Mouse (Mus musculus) E14TG2a.4 (cell line): Measurements from ENCODE around the gene Adgrg5.

Experiments used
- H3K27me3 ChIP-seq: 2 replicates; pipeline ENCODE4 v1.6.1; 2014; ENCODE audit warnings: low read length, control low read depth; ENCODE audit not compliant: insufficient read depth
- H3K36me3 ChIP-seq: 2 replicates; pipeline ENCODE4 v1.6.1; 2014; ENCODE audit warnings: low read length, control low read depth; ENCODE audit not compliant: insufficient read depth
- H3K4me1 ChIP-seq: replicated peaks from 2 replicates; pipeline ENCODE4 v1.6.1; 2014; ENCODE audit warnings: low read depth, low read length, control low read depth
- H3K4me3 ChIP-seq: replicated peaks from 2 replicates; pipeline ENCODE4 v1.5.1; 2014; ENCODE audit warnings: mild to moderate bottlenecking, low read length
- H3K9me3 ChIP-seq: 2 replicates; pipeline ENCODE4 v1.6.1; 2014; ENCODE audit warnings: low read length, control low read depth
- CTCF ChIP-seq: conservative IDR thresholded peaks from 2 replicates; pipeline ENCODE4 v1.5.1; 2014; ENCODE audit warnings: low read length
- NANOG ChIP-seq: IDR thresholded peaks from 2 replicates; pipeline ENCODE4 v1.6.1; 2014; ENCODE audit warnings: borderline replicate concordance, low read length, mixed read lengths
- POU5F1 ChIP-seq: IDR thresholded peaks from 2 replicates; pipeline ENCODE4 v1.6.1; 2014; ENCODE audit warnings: low read length, borderline replicate concordance

The Adgrg5 gene

DNA sequence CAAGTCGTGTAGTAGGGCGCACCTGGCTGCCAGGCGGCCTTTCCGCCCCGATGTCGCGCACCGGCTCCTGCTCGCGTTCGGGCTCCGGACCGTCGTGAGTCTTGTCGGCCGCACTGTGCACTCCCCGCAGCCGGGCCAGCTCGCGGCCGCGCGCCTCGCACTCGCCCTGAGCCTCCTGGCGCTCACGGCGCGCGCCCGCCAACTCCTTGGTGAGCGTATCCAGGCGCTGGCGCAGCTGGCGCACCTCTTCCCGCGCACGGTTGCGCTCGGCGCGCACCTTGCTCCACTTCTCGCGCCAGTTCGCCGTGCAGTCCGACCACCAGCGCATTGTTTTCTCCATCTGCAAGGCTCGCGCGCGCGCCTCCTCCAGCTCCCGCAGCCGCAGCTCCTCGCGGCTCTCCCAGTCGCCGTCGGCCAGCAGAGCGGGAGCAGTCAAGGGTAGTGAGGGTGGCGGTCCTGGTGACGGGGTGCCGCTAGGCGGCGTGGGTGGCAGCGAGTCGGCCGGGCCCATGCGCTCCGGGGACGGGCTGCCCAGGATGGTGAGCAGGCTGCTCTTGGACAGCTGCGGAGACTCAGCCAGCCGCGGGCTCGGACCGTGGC lies 10.3 kb upstream of the Adgrg5 start:
- Histone ChIP-seq H3K27me3 (peaks cover 48% of the 10 kb centered on the region), H3K36me3 (peaks cover 45% of the 10 kb centered on the region), H3K9me3 (no peaks in the 10 kb centered on the region), H3K4me1 (peaks cover 65% of the 10 kb centered on the region), H3K4me3 (peak overlapping the region; percentile 80)
- TF ChIP-seq CTCF (no peak), POU5F1 (no peak), NANOG (no peak)

DNA sequence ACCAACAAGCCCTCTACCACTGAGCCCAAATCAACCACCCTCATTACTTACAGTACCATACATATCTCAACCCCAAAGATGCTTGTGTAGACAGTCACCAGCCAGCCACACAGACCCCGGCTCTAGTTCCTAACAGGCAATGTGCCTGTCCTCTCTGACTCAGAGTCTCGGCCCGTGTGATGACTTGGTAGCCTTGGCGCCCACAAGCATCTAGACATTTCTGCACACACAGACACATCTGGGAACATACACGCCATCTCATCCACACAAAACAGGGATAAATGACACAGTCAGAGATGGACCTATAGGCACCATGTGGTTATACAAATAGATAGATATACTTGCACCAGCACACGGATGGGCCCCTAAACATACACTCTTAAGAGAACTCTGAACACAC lies 9.2 kb upstream of the Adgrg5 start:
- Histone ChIP-seq H3K27me3 (peaks cover 48% of the 10 kb centered on the region), H3K9me3 (no peaks in the 10 kb centered on the region), H3K4me1 (peaks cover 66% of the 10 kb centered on the region), H3K4me3 (no peak overlapping the region), H3K36me3 (peaks cover 35% of the 10 kb centered on the region)
- no peak for TF ChIP-seq NANOG
- TF ChIP-seq CTCF: no peak
- TF ChIP-seq POU5F1: no peak

DNA sequence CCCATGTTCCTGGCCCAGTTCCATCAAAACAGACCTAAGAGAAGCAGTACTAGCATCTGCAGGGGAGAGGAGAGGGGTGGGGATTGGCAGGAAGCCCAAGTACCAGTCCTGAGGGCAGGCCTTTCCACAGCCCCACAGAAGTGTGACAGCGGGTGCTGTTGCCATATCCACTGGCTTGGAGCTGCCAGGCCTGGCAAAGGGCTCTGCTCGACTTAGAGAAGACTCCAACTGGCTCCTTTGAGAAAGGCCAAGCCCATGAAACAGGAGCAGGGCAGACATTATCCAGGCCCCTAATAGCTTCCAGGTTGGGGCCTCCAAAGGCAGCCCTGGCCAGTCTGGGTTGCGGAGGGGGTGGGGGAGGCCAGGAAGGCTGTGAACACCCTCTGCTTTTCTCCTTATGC lies 8.8 kb upstream of the Adgrg5 start:
- Histone ChIP-seq H3K4me1 (peaks cover 68% of the 10 kb centered on the region), H3K9me3 (no peaks in the 10 kb centered on the region), H3K4me3 (no peak overlapping the region), H3K36me3 (peaks cover 30% of the 10 kb centered on the region), H3K27me3 (peaks cover 48% of the 10 kb centered on the region)
- TF ChIP-seq POU5F1 (no peak), NANOG (no peak), CTCF (no peak)

GRCm38 (mm10) chr8:94916311-94916959 lies 7.1 kb upstream of the Adgrg5 start:
- Histone ChIP-seq H3K4me3 (peak overlapping the region; percentile 95), H3K36me3 (peaks cover 14% of the 10 kb centered on the region), H3K9me3 (no peaks in the 10 kb centered on the region), H3K27me3 (peaks cover 46% of the 10 kb centered on the region), H3K4me1 (peaks cover 80% of the 10 kb centered on the region)
- TF ChIP-seq POU5F1 (no peak), CTCF (no peak), NANOG (no peak)

DNA sequence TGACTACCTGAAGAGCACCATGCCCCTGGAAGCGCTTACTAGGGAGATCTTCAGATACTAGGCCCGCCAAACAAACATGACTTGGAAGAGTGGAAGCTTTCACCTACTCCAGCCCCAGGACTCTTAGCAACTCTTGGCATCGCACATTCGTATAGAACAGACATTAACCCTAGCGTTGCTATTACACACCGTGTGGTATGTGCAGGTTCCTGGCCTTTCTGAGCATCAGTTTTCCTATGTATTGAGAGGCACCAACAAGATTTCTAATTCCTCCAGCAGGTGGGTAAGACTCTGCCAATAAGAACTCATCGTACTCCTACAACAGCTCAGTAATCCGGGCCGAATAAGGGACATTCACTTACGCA lies 6.6 kb upstream of the Adgrg5 start:
- peaks cover 79% of the 10 kb centered on the region for H3K4me1 ChIP-seq
- no peaks in the 10 kb centered on the region for H3K9me3 ChIP-seq
- H3K4me3 ChIP-seq: peak overlapping the region; percentile 95
- H3K36me3 ChIP-seq: peaks cover 9% of the 10 kb centered on the region
- TF ChIP-seq POU5F1 (no peak), CTCF (no peak), NANOG (no peak)
- peaks cover 41% of the 10 kb centered on the region for H3K27me3 ChIP-seq

DNA sequence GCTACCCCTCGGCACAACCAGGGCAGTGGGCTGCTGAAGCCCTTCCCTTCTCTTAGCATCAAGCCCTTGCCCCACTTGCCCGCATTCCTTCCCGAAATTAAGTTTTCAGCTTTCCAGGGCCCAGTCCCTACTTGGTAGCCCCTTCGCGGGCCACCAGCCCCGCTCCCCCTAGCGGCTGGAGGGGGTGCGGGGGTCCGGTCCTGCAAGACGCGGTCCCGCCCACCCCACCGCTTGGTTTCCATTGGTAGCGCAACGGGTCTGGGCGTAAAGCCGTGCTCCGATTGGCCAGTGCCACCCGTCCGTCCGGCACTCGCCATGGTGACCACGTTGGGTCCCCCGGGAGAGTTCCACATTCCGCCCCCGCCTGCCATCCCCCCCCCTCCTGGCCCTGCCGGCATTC lies 6.1 kb upstream of the Adgrg5 start:
- H3K9me3 ChIP-seq: no peaks in the 10 kb centered on the region
- TF ChIP-seq CTCF: peak; percentile 44
- TF ChIP-seq POU5F1: no peak

GRCm38 (mm10) chr8:94917851-94918495 lies 5.5 kb upstream of the Adgrg5 start, which contains the start of gene Ccdc102a:
Gene Ccdc102a (minus strand): TSS chr8:94918098.
- Histone ChIP-seq H3K9me3 (no peaks in the 10 kb centered on the region), H3K27me3 (peaks cover 31% of the 10 kb centered on the region), H3K4me1 (peaks cover 80% of the 10 kb centered on the region), H3K4me3 (peak within 1 kb of the TSS; percentile 95), H3K36me3 (no peaks in the 10 kb centered on the region)
- TF ChIP-seq POU5F1 (no peak), CTCF (no peak), NANOG (no peak)

More for the DNA sequence above, 6.1 kb upstream of the Adgrg5 start:
- Histone ChIP-seq H3K27me3 (peaks cover 37% of the 10 kb centered on the region), H3K4me3 (peak overlapping the region; percentile 95), H3K36me3 (peaks cover 5% of the 10 kb centered on the region), H3K4me1 (peaks cover 79% of the 10 kb centered on the region)

DNA sequence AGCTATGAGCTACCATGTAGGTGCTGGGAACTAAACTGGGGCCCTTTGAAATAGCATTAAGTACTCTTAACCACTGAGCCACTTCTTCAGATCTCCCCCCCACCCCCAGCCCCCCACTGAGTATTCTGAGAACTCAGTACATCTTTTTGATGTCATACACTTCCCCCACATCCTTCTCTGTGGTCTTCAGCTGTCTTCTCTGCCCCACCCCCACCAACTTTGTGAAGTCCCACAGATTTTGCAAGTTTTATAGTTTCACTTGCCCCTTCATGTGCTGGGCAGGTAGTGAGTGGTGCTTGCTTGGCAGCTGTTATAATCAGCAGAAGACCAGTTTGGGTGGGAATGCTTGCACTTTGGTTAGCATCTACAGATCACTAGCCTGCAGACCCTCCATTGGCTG lies 4.2 kb upstream of the Adgrg5 start:
- Histone ChIP-seq H3K27me3 (peaks cover 25% of the 10 kb centered on the region), H3K9me3 (no peaks in the 10 kb centered on the region), H3K4me1 (peaks cover 85% of the 10 kb centered on the region), H3K4me3 (no peak overlapping the region), H3K36me3 (no peaks in the 10 kb centered on the region)
- no peak for TF ChIP-seq CTCF
- TF ChIP-seq POU5F1: no peak
- TF ChIP-seq NANOG: no peak

DNA sequence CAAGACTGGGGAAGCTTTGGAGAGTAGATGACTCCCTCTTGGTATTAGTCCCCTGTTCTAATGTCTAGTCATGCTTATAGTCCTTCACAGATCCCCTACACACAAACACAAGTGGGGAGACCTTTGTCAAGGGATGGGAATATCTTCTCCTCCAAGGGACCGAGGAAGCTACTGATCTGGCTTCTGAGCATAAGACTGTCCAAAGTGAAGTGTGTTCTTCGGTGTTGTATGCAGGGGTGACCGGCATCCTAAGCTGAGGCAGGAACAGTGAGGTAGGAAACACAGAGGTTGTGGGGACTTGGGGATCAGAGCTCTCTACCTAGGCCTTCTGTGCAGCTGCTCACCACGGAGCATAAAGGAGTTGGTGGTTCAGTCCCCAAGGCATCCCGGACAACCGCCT lies 1.3 kb upstream of the Adgrg5 start:
- Histone ChIP-seq H3K9me3 (no peaks in the 10 kb centered on the region), H3K4me1 (peaks cover 66% of the 10 kb centered on the region), H3K27me3 (peaks cover 9% of the 10 kb centered on the region), H3K4me3 (peak overlapping the region; percentile 37), H3K36me3 (no peaks in the 10 kb centered on the region)
- no peak for TF ChIP-seq CTCF
- TF ChIP-seq POU5F1: no peak
- TF ChIP-seq NANOG: no peak
